Mouse (Mus musculus): ENCODE measurements around the gene Gm3776.
"Not testable (repeated sequence)": the region's sequence is repeated elsewhere in the genome, so short reads cannot be mapped to it uniquely, and the experiment has no call there.

The Gm3776 gene

DNA sequence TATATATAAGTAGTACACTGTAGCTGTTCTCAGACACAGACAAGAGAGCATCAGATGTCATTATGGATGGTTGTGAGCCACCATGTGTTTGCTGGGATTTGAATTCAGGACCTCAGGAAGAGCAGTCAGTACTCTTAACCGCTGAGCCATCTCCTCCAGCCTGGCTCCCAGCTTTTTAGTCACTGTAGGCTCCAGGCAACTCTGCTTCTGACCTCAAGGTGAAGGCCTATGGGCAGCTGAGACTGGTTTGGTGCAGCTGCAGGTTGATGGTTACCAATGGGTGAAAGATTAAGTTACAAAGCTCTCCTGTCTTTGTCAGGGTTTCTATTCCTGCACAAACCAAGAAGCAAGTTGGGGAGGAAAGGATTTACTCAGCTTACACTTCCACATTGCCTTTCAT is 36.8 kb downstream of the Gm3776 start:
- not testable (repeated sequence) for DNase-seq (ENCODE audit: low spot score)

DNA sequence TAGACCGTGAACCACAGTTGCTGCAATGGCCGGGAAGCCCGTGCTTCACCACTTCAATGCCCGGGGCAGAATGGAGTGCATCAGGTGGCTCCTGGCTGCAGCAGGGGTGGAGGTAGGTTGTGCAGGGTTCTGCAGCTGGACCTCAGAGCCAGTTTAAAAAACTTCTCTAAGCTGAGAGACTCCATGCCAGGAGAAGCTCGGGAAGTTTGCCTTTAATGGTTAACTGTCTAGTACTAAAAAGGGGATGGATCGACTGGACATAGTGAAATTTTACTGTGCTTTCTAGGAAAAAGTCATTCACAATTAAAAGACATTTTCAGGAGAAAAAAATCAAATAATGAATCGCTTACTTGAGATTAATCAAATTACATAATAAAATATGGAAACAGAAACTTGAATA is 37.9 kb downstream of the Gm3776 start:
- not testable (repeated sequence) for DNase-seq (ENCODE audit: low spot score)

DNA sequence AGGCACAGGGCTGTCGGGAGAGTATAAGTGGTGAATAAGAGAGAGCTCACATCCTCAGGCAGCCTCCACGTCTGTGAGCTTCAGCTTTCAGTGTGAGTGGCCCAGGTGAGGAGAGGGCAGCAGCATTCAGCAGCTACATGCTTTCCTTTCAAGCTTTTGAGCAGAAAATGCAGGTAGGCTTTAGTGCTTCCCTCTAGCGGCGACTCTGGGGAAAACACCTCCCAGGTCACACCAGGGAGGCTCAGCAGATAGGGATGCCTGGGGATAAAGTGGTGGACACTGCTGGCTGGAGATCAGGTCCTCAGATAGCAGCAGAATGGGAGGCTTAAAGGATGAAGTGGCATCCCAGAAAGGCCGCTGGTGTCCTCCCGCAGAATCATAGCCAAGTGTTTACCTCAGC is 39.2 kb downstream of the Gm3776 start:
- DNase-seq (ENCODE audit: low spot score): not testable (repeated sequence)

DNA sequence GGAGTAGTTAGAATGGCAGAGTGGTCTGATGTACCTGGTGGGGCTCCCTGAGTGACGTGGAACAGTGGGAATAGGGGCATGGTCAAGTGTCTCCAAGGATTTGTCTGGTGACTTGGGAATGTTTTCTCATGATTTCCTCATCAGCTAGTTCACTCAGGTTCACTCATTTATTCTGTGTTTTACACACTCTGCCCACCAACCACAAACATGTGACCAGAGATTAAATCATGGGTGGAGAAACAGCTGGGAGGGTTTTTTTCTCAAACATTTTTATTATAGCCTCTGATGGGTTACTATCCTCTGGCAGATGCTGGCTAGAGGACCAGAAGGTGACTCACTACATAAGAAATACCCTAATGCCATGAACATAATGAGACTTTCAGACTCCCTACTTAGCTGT is 41.3 kb downstream of the Gm3776 start:
- no peak for DNase-seq (ENCODE audit: low spot score)

DNA sequence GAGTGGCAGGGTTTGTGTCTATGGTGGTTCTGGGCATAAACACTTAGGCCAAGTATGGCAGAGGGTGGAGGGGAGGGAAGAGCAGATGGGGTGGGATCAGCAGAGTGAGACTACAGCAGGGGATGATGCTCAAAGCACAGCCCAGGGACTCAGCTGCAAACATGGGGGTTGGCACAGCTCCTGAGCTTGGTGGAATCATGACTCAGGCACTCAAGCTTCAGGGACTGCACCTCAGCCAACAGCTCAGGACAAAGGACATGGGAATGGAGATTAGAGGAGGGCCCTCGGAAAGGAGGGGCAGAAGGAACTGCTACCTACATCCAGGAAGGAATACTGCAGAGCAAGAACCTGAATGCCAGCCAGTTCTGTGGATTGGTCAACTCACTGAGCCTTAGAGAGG is 42.2 kb downstream of the Gm3776 start:
- not testable (repeated sequence) for DNase-seq (ENCODE audit: low spot score)

DNA sequence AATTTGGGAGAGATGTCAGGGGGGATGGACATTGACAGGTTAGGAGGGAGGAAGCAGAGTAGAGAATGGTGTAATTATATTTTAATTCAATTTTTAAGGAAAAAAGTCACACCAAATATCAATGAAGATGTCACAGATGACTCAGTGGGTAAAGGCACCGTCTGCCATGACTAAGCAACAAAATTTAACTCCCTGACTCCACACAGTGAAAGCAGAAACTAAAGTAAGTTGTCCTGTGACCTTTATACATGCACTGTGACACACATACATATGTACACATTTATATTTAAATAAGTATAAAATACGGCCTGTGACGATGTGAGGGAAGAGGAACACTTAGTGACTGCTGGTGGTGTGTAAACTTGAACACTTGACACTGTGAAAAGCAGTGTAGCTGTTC is 51.2 kb downstream of the Gm3776 start:
- not testable (repeated sequence) for DNase-seq (ENCODE audit: low spot score)

DNA sequence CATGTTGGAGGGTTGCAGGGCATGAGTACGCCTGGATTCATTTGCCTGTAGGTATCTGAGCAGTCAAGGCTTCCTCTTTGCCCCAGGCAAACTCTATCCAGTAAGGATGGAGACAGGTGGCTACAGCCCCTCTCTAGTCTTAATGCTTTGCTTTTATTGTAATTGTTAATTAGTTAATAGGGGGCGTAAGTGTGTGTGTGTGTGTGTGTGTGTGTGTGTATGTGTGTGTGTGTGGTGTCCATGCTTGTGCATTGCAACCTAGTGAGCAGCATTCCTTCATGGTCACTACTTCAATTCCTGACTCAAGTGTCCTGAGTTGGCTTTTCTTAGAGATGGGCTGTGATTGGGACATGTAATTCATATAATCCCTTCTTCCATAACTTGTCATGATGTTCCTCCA is 57.8 kb downstream of the Gm3776 start, which contains the start of gene Omt2a:
Gene Omt2a, minus strand, starts transcription at position 101 of the 400 bp plus-strand sequence.
- DNase-seq (ENCODE audit: low spot score): no peak
